Mouse (Mus musculus) skeletal muscle tissue, postnatal 0 days (tissue): Measurements from ENCODE around the gene Dnajb13. TPM values are rescaled to one million over a fixed set of nuclear protein-coding genes. Genes with fewer than 3 reads are reported as not detected.

Experiments
- polyA plus RNA-seq: library from polyadenylated mRNA; unstranded; fragments of >200 nt; fragmentation: Nextera tagmentation; extraction: Ambion mirVana; gene quantifications from 2 replicates; pipeline ENCODE4 v1.2.1, GENCODE M21; 2015

The Dnajb13 gene
- 0.37 and 0.38 TPM in 2 replicates for polyA plus RNA-seq

DNA sequence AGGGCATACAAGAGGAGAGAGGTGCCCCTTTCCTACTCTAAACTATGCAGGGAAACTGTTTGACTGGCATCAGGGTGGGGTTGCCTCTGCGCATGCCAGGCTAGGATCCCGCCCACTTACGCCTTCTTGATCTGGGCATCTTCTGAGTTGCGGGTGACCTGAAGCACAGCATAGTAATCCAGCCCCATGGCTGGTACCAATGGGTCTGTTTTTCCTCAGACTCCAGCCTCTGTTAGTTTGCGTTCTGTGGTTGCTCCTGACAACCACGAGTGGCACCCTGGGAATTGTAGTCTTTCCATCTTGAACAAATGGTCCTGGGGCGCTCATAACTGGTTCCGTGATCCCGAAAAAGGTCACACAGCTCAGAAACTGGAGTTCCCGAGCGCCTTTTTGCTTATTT, at the start of gene Dnajb13:
Dnajb13 (minus strand) TSS at position 388 of the 400 bp plus-strand sequence.

DNA sequence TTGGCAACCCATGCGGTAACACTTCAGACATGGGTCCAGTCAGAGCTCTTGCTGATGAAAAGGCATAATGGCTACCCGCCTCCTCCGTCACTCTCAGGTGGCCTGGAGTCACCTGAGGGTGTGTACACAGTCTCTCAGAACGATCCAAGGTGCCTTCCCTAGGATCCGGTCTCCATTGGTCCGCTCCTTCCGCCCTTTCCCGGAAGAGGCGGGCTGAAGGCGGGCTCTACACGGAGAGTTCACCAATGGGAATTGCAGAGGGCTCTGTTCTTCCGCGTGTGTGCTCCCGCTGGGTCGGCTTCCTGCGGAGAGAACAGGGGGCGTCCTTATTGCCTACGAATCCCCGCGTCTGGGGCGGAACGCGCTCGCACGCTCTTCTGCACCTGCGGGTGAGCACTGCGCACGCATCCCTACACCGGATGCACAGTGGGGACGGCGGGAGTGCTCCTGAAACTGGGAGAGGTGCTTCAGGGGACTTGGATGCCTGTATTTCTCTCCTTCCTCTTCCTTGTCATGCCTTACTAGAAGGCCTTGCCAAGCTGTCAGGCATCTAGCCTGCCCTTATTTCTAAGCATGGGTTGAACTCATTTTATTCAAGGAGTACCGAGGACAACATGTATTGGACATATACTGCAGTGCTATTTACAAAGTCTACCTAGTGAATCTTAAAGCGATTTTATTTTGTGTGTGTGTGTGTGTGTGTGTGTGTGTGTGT, 22.2 kb upstream of the Dnajb13 start, which contains the start of gene Coa4:
Coa4 (plus strand) TSS at position 268 of the 715 bp plus-strand sequence.

DNA sequence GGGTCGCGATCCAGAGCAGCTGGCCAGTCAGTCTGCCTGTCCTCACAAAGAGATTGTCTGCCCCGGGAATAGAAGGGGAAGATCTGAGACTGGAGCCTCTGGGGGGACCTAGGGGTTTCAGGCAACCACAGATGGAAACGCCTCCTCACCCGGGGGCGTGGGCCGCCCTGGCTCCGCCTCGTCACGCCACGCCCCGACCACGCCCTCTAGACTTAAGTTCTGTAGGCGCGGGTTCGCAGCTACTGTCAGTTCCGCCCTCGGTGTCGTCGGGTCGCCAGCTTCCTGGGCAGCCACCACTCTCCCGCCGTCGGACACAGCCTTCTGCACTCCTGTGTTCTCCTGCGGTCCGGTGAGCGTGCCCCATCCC, 21.7 kb downstream of the Dnajb13 start, which contains the start of gene Ucp2:
Ucp2 (plus strand) TSS at position 221 of the 367 bp plus-strand sequence.

DNA sequence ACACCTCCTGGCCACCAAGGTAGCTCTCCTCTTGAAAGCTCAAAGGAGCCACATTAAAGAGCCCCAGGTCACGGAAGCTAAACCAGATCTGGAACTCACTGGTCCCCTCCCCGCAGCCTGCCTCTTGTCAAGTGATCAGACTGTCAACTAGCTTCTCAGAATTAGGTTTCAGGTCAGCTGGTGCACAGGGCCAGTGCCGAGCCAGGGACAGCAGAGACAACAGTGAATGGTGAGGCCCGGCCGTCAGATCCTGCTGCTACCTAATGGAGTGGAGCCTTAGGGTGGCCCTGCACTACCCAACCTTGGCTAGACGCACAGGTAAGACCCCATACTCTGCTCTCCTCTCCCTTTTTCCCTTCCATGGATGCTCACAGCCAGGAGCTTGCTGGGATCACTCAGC, 42.0 kb downstream of the Dnajb13 start, which contains the start of gene Ucp3:
Ucp3 (plus strand) TSS at position 214 of the 400 bp plus-strand sequence.

Other genes starting within 250 kb of the Dnajb13 start
- 3.5 and 4.3 TPM in 2 replicates for gene P4ha3, start 229.4 kb downstream of the Dnajb13 start, polyA plus RNA-seq
- gene C2cd3, start 142.7 kb downstream of the Dnajb13 start, polyA plus RNA-seq = 4.9 and 7.2 TPM in 2 replicates
- 30.8 and 33.3 TPM in 2 replicates for gene Ppme1, start 142.7 kb downstream of the Dnajb13 start, polyA plus RNA-seq
- 39.3 and 50.4 TPM in 2 replicates for gene Ucp3, start 42.0 kb downstream of the Dnajb13 start, polyA plus RNA-seq
- gene Ucp2, start 21.6 kb downstream of the Dnajb13 start, polyA plus RNA-seq = 127 and 198 TPM in 2 replicates
- gene Coa4, start 22.1 kb upstream of the Dnajb13 start, polyA plus RNA-seq = 16.5 and 18.7 TPM in 2 replicates
- 69.7 and 73.2 TPM in 2 replicates for gene Rab6a, start 92.5 kb upstream of the Dnajb13 start, polyA plus RNA-seq
- gene Mrpl48, start 93.3 kb upstream of the Dnajb13 start, polyA plus RNA-seq = 85.3 and 86.6 TPM in 2 replicates
- 12.3 and 12.8 TPM in 2 replicates for gene Plekhb1, start 147.5 kb upstream of the Dnajb13 start, polyA plus RNA-seq
- 15.7 and 17.1 TPM in 2 replicates for gene Fam168a, start 191.7 kb upstream of the Dnajb13 start, polyA plus RNA-seq